Mouse (Mus musculus) heart, adult 9 months (tissue): ENCODE results near the gene OR5BS1P.
"Not testable (repeated sequence)": the region's sequence is repeated elsewhere in the genome, so short reads cannot be mapped to it uniquely, and the experiment has no call there.

Experiments
- DNase-seq, 2 experiments: peaks; one replicate each; pipeline ENCODE4 v3.0.0; 2022; ENCODE audit warnings: low spot score in 2 of 2

OR5BS1P gene

GRCm38 (mm10) chr15:98469596-98469995 is at the start of gene OR5BS1P:
Gene OR5BS1P, plus strand, starts transcription at chr15:98469896.
- no peak for DNase-seq

GRCm38 (mm10) chr15:98420897-98421296 is 48.8 kb upstream of the OR5BS1P start:
- DNase-seq, result no peak

GRCm38 (mm10) chr15:98424326-98424725 is 45.4 kb upstream of the OR5BS1P start:
- DNase-seq, result no peak

GRCm38 (mm10) chr15:98424753-98425152 is 44.9 kb upstream of the OR5BS1P start:
- no peak for DNase-seq

- DNase-seq, result no peak
These were observed 44.5 kb upstream of the OR5BS1P start for GRCm38 (mm10) chr15:98425188-98425587.

- DNase-seq, result not testable (repeated sequence)
These were observed 38.8 kb upstream of the OR5BS1P start, which contains the start of gene Olfr282 for GRCm38 (mm10) chr15:98430925-98431324. Gene Olfr282, plus strand, starts transcription at chr15:98431225.

GRCm38 (mm10) chr15:98444561-98444960 is 25.1 kb upstream of the OR5BS1P start:
- DNase-seq, result no peak

GRCm38 (mm10) chr15:98448521-98448920 is 21.2 kb upstream of the OR5BS1P start:
- peak; percentile 11 to 23 for DNase-seq

GRCm38 (mm10) chr15:98452288-98452687 is 17.4 kb upstream of the OR5BS1P start, which contains the start of gene Olfr281:
Gene Olfr281, plus strand, starts transcription at chr15:98452588.
- DNase-seq, result no peak

- DNase-seq, result no peak
These were observed 1.8 kb downstream of the OR5BS1P start for GRCm38 (mm10) chr15:98471539-98471938.

- no peak for DNase-seq
These were observed 5.3 kb downstream of the OR5BS1P start for GRCm38 (mm10) chr15:98474958-98475357.

GRCm38 (mm10) chr15:98475382-98475781 is 5.7 kb downstream of the OR5BS1P start:
- peak in 1 of 2 experiments; percentile 26 for DNase-seq

- DNase-seq, result no peak
These were observed 6.6 kb downstream of the OR5BS1P start for GRCm38 (mm10) chr15:98476281-98476680.

GRCm38 (mm10) chr15:98479568-98480102 is 9.9 kb downstream of the OR5BS1P start:
- no peak for DNase-seq

- peak; percentile 40 to 69 for DNase-seq
These were observed 13.0 kb downstream of the OR5BS1P start, which contains the start of gene Lalba for GRCm38 (mm10) chr15:98482701-98483100. Gene Lalba, minus strand, starts transcription at chr15:98482721.

GRCm38 (mm10) chr15:98483907-98484886 is 14.5 kb downstream of the OR5BS1P start:
- DNase-seq, result peak; percentile 76 to 86

GRCm38 (mm10) chr15:98486433-98487021 is 16.8 kb downstream of the OR5BS1P start:
- DNase-seq, result no peak

- no peak for DNase-seq
These were observed 21.6 kb downstream of the OR5BS1P start for GRCm38 (mm10) chr15:98491332-98491731.

- no peak for DNase-seq
These were observed 22.4 kb downstream of the OR5BS1P start, which contains the start of gene Olfr279 for GRCm38 (mm10) chr15:98492102-98492501. Gene Olfr279, plus strand, starts transcription at chr15:98492402.

GRCm38 (mm10) chr15:98497631-98498030 is 27.9 kb downstream of the OR5BS1P start:
- no peak for DNase-seq

- no peak for DNase-seq
These were observed 33.6 kb downstream of the OR5BS1P start for GRCm38 (mm10) chr15:98503317-98503716.

- peak in 1 of 2 experiments; percentile 50 for DNase-seq
These were observed 34.8 kb downstream of the OR5BS1P start for GRCm38 (mm10) chr15:98504514-98504913.
